21 mouse cellular contexts compared by ENCODE assay signal in genomic region chr6:83480019-83480655, GRCm38 (mm10). TPM values are rescaled to one million over a fixed set of nuclear protein-coding genes. Genes with fewer than 3 reads are reported as not detected.
"Had no signal": no experiment of that assay in that cellular context is flagged by ENCODE, and none has a peak within 500 bp of the region (broad histone marks: within the 10 kb centered on the region; RNA-seq: fewer than 3 reads in every experiment).

No protein-coding gene starts in this region.

- DNase-seq: kidney, adult 2 months; kidney, postnatal 4 days; liver; lung, adult 18-20 months; lung, postnatal 10 days; lung, postnatal 36 days; midbrain, embryonic 14.5 days; right cerebral cortex, postnatal 4 days; thymus, adult 2 months; thymus, postnatal 14 days had no signal

- H3K27ac ChIP-seq: limb, embryonic 10.5 days; limb, embryonic 13.5 days; liver, embryonic 12.5 days; liver, embryonic 15.5 days; lung, embryonic 15.5 days; stomach, postnatal 0 days had no signal

- H3K4me2 ChIP-seq: limb, embryonic 13.5 days; liver, embryonic 12.5 days; liver, embryonic 15.5 days; lung, embryonic 15.5 days; midbrain, embryonic 11.5 days had no signal

- ATAC-seq: intestine, postnatal 0 days; liver, embryonic 12.5 days had no signal

- H3K4me3 ChIP-seq: limb, embryonic 10.5 days; limb, embryonic 13.5 days; liver, embryonic 12.5 days; liver, embryonic 15.5 days; lung, embryonic 15.5 days; megakaryocyte, embryonic 14.5 days had no signal

- H3K27me3 ChIP-seq: limb, embryonic 13.5 days; liver, embryonic 12.5 days; liver, embryonic 15.5 days; lung, embryonic 15.5 days; megakaryocyte, embryonic 14.5 days had no signal

- H3K9me3 ChIP-seq: limb, embryonic 10.5 days; limb, embryonic 13.5 days; liver, embryonic 12.5 days; liver, embryonic 15.5 days; lung, embryonic 15.5 days; megakaryocyte, embryonic 14.5 days had no signal

- H3K4me1 ChIP-seq: limb, embryonic 13.5 days had no signal

- H3K9ac ChIP-seq: limb, embryonic 13.5 days; liver, embryonic 12.5 days; liver, embryonic 15.5 days; lung, embryonic 15.5 days had no signal

RNA-seq across cellular contexts. Expression of gene Actg2, which starts 55.9 kb away (rescaled TPM):
- total RNA-seq: layer of hippocampus, adult 18-20 months; left cerebral cortex, postnatal 25 days had no signal
